8 mouse cellular contexts compared by ENCODE assay signal in genomic region chr3:96499481-96500288, GRCm38 (mm10). TPM values are rescaled to one million over a fixed set of nuclear protein-coding genes. Genes with fewer than 3 reads are reported as not detected.
DNase-seq lines count a peak whose midpoint lies in the region; ATAC-seq and TF ChIP-seq lines count a peak whose summit lies in the region.

No protein-coding gene starts in this region.

- under 1% methylated on average over 36 of the region's 36 CpGs for WGBS in hindbrain, embryonic 13.5 days

- H3K9ac ChIP-seq in hindbrain, embryonic 13.5 days = peak overlapping the region; percentile 78

- no peaks in the 10 kb centered on the region for H3K9me3 ChIP-seq in hindbrain, embryonic 13.5 days

- no peaks in the 10 kb centered on the region for H3K36me3 ChIP-seq in hindbrain, embryonic 13.5 days

- H3K4me1 ChIP-seq in hindbrain, embryonic 13.5 days (replicated peaks) = peaks cover 17% of the 10 kb centered on the region

- in situ Hi-C loops in Patski (cut with MboI; ENCODE audit: low pct_unique_long_range_greater_than_20kb) = loop anchor here (10.0 kb wide), 2 partner anchors 175 to 215 kb away; no protein-coding TSS in a partner anchor

- peak overlapping the region; percentile 83 for H3K27ac ChIP-seq in hindbrain, embryonic 13.5 days

- TF ChIP-seq CTCF in Patski (IDR thresholded peaks at IDR 0.05) = no peak

- H3K4me3 ChIP-seq in hindbrain, embryonic 13.5 days = peak overlapping the region; percentile 72

- CTCF ChIA-PET in Patski (lab: Charles Lee) = interaction anchor here (1.2 to 3.5 kb wide), 3 partner anchors 81 to 212 kb away, joined by 3 to 10 read pairs (median 4); no protein-coding TSS in a partner anchor

- POLR2A ChIA-PET in Patski (lab: Charles Lee) = interaction anchor here (0.6 to 2.0 kb wide), 2 partner anchors 58 to 1342 kb away, joined by 3 to 5 read pairs; partner anchors contain the start of gene Txnip

- peak overlapping the region; percentile 89 for H3K4me2 ChIP-seq in hindbrain, embryonic 13.5 days

- no peaks in the 10 kb centered on the region for H3K27me3 ChIP-seq in Patski
- H3K27me3 ChIP-seq in hindbrain, embryonic 13.5 days = no peaks in the 10 kb centered on the region

- ATAC-seq in Patski = peak; percentile 55
- peak; percentile 55 for ATAC-seq in hindbrain, embryonic 13.5 days (ENCODE audit: low FRiP score)

- DNase-seq in Patski (ENCODE audit: low read depth, low spot score) = peak; percentile 65
- peak; percentile 88 to 89 for DNase-seq in cerebellum, postnatal 14 days
- DNase-seq in frontal cortex, postnatal 14 days (ENCODE audit: low spot score in 2 of 2) = peak; percentile 49 to 77
- peak; percentile 73 to 78 for DNase-seq in layer of hippocampus, postnatal 25 days (ENCODE audit: extremely low spot score in 1 of 2, low spot score in 1 of 2)
- peak; percentile 81 for DNase-seq in lung, postnatal 14 days
- peak; percentile 73 for DNase-seq in ovary, postnatal 36 days (ENCODE audit: low spot score)
- DNase-seq in thymus, postnatal 25 days = peak; percentile 81

RNA-seq across cellular contexts. Expression of gene Hfe2, which starts 25.3 kb away (rescaled TPM):
- not detected for polyA plus RNA-seq in Patski (2021)
- 0.89 and 0.92 TPM in 2 replicates for polyA plus RNA-seq in hindbrain, embryonic 13.5 days (2015; fragmentation: Nextera tagmentation; extraction: Ambion mirVana)
- under 1 TPM in 1 of 2 experiments, not detected in 1; 0.12 TPM for total RNA-seq in layer of hippocampus, postnatal 25 days (2021)

RNA-seq across cellular contexts. Expression of gene BC107364, which starts 47.6 kb away (rescaled TPM):
- not detected for polyA plus RNA-seq in Patski (2021)
- not detected in 2 replicates for polyA plus RNA-seq in hindbrain, embryonic 13.5 days (2015; fragmentation: Nextera tagmentation; extraction: Ambion mirVana)
- total RNA-seq in layer of hippocampus, postnatal 25 days (2021) = not detected

RNA-seq across cellular contexts. Expression of gene Txnip, which starts 58.1 kb away (rescaled TPM):
- polyA plus RNA-seq in Patski (2021) = 338 TPM
- 60.5 and 67.6 TPM in 2 replicates for polyA plus RNA-seq in hindbrain, embryonic 13.5 days (2015; fragmentation: Nextera tagmentation; extraction: Ambion mirVana)
- total RNA-seq in layer of hippocampus, postnatal 25 days (2021) = 10 to 100 TPM; 20.7 to 25.0 TPM

Comparison
In these comparisons a context has a peak if more than half of its experiments do, and no peak if none do; other contexts are left out.
1. Peak in every context shown above with its lines: DNase-seq, ATAC-seq, H3K4me3 ChIP-seq and H3K27ac ChIP-seq.